Mouse (Mus musculus): ENCODE measurements around the gene Wasf2. TPM values are rescaled to one million over a fixed set of nuclear protein-coding genes. Genes with fewer than 3 reads are reported as not detected.

Gene Wasf2
- polyA plus RNA-seq, 1 experiment from 2014 or later: 23.1 TPM

DNA sequence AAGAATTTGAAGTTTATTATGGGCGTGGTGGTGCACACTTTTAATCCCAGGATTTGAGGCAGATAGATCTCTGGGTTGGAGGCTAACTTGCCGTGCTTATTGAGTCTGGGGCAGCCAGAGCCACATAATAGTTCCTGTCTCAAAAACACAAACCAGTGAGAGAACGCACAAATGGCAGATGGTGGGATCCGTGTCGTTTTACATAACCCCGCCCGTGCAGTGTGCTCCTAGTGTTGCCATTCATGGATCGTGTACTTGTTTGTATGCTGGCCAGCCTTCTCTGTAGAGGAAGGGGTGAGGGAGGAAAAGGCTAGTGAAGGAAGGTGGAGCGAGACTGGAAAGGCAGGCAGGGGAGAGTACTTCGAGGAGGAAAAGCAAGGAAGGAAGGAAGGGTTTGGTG lies 26.5 kb downstream of the Wasf2 start:
- no peak for ATAC-seq (ENCODE audit: low FRiP score, low TSS enrichment)
- no peak overlapping the region for H3K4me2 ChIP-seq (ENCODE audit: low read length)
- WGBS: 66% methylated on average over 10 of the region's 10 CpGs
- H3K9ac ChIP-seq (replicated peaks; ENCODE audit: low read length): no peak overlapping the region
- no peak for DNase-seq
- peaks cover 3% of the 10 kb centered on the region; the same call in 1 of the 2 replicates for H3K36me3 ChIP-seq (ENCODE audit: control insufficient read depth, insufficient read depth, low read length)
- no peak overlapping the region for H3K27ac ChIP-seq (replicated peaks; ENCODE audit: low read depth, low read length)
- no peaks in the 10 kb centered on the region for H3K27me3 ChIP-seq (ENCODE audit: control insufficient read depth, insufficient read depth, low read length)
- no peaks in the 10 kb centered on the region for H3K9me3 ChIP-seq (ENCODE audit: control insufficient read depth, low read length)
- H3K4me3 ChIP-seq (replicated peaks; ENCODE audit: low read depth, low read length): no peak overlapping the region
- no peaks in the 10 kb centered on the region for H3K4me1 ChIP-seq (ENCODE audit: control insufficient read depth, insufficient read depth, low read length)

DNA sequence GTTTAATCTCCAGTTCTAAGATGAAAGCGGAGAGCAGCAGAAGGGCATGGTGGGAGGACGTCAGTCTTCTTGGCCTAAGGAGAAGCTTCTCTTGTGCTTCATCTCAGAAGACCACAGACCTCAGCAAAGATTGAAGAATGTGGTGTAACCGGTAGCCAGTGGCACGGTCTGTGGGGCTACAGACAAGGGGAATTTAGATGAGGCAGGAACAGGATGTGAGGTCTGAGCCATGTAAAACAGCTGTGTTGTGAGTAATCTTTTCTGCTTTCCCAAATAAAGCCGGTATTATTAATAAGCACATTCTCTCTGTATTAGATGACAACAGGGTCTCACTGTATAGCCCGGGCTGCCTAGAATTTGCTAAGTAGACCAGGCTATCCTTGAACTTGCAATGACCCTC lies 28.8 kb downstream of the Wasf2 start:
- Histone ChIP-seq H3K36me3 (ENCODE audit: control insufficient read depth, insufficient read depth, low read length) (peaks cover 3% of the 10 kb centered on the region; the same call in 1 of the 2 replicates), H3K9ac (replicated peaks; ENCODE audit: low read length) (no peak overlapping the region), H3K4me3 (replicated peaks; ENCODE audit: low read depth, low read length) (no peak overlapping the region), H3K4me2 (ENCODE audit: low read length) (no peak overlapping the region), H3K9me3 (ENCODE audit: control insufficient read depth, low read length) (no peaks in the 10 kb centered on the region), H3K27ac (replicated peaks; ENCODE audit: low read depth, low read length) (no peak overlapping the region), H3K27me3 (ENCODE audit: control insufficient read depth, insufficient read depth, low read length) (no peaks in the 10 kb centered on the region), H3K4me1 (ENCODE audit: control insufficient read depth, insufficient read depth, low read length) (no peaks in the 10 kb centered on the region)
- 74% methylated on average over 6 of the region's 6 CpGs for WGBS
- ATAC-seq (ENCODE audit: low FRiP score, low TSS enrichment): no peak
- no peak for DNase-seq

DNA sequence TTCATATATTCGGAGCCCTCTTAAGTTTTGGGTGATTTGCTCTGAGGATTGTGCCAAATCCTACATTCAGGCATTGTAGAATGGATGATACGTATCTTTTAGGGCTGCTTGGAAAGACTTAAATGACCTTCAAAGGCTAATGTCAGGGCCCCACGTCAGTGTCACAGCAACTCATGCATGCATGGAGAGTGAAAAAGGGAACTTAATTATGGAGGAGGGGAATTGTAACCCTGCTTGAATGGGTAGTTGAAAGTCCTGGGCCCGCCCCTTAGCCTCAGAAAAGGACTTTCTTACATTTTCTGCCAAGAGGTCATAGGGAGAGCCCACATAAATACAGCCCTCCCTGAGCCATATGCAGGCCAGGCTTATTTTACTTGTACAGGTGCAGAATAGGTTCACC lies 29.3 kb downstream of the Wasf2 start:
- Histone ChIP-seq H3K27me3 (ENCODE audit: control insufficient read depth, insufficient read depth, low read length) (no peaks in the 10 kb centered on the region), H3K27ac (replicated peaks; ENCODE audit: low read depth, low read length) (no peak overlapping the region), H3K36me3 (ENCODE audit: control insufficient read depth, insufficient read depth, low read length) (peaks cover 3% of the 10 kb centered on the region; the same call in 1 of the 2 replicates), H3K4me1 (ENCODE audit: control insufficient read depth, insufficient read depth, low read length) (no peaks in the 10 kb centered on the region), H3K4me2 (ENCODE audit: low read length) (no peak overlapping the region), H3K9ac (replicated peaks; ENCODE audit: low read length) (no peak overlapping the region), H3K4me3 (replicated peaks; ENCODE audit: low read depth, low read length) (no peak overlapping the region), H3K9me3 (ENCODE audit: control insufficient read depth, low read length) (no peaks in the 10 kb centered on the region)
- ATAC-seq (ENCODE audit: low FRiP score, low TSS enrichment) (no peak), DNase-seq (no peak)
- 36% methylated on average over 4 of the region's 4 CpGs for WGBS

DNA sequence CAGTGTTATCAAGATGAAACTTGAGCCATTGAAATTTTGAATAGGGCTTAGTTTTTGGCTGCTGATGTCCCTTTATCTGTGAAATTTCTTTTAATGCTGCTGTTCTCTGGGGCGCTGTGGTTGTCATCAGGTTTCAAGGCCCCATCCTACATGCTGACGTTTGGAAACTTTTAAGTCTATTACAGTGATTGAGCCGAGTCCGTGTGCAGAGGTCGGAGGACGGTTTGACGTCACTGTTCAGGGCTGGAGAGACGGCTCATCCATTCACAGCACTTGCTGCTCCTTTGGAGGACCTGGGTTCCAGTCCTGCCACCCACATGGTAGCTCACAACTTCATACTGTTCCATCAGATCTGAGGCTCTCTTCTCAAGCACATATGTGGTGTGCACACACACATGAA lies 29.9 kb downstream of the Wasf2 start:
- no peaks in the 10 kb centered on the region for H3K27me3 ChIP-seq (ENCODE audit: control insufficient read depth, insufficient read depth, low read length)
- H3K9ac ChIP-seq (replicated peaks; ENCODE audit: low read length): no peak overlapping the region
- ATAC-seq (ENCODE audit: low FRiP score, low TSS enrichment) (no peak), DNase-seq (no peak)
- no peak overlapping the region for H3K4me2 ChIP-seq (ENCODE audit: low read length)
- H3K4me3 ChIP-seq (replicated peaks; ENCODE audit: low read depth, low read length): no peak overlapping the region
- peaks cover 3% of the 10 kb centered on the region; the same call in 1 of the 2 replicates for H3K36me3 ChIP-seq (ENCODE audit: control insufficient read depth, insufficient read depth, low read length)
- H3K27ac ChIP-seq (replicated peaks; ENCODE audit: low read depth, low read length): no peak overlapping the region
- H3K9me3 ChIP-seq (ENCODE audit: control insufficient read depth, low read length): no peaks in the 10 kb centered on the region
- 75% methylated on average over 8 of the region's 8 CpGs for WGBS
- H3K4me1 ChIP-seq (ENCODE audit: control insufficient read depth, insufficient read depth, low read length): no peaks in the 10 kb centered on the region

DNA sequence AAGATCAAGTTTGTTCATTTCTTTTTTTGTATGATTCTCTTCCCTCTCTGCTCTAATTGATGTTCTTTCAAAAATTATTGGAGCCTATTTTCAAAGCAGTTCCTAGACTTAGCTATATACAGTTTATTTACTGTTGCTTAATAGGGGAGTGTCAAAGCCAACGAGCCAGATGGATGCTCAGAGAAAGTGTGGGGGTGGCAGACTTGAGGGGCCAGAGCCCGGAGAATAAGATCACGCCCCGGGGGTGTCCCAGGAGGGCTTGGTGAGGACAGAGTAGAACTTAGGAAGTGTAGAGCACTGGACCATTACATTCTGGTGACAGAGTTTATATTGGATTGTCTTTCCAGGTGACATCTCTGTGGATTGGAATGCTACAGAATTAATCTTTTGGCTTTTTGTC lies 30.5 kb downstream of the Wasf2 start:
- Histone ChIP-seq H3K27me3 (ENCODE audit: control insufficient read depth, insufficient read depth, low read length) (no peaks in the 10 kb centered on the region), H3K4me1 (ENCODE audit: control insufficient read depth, insufficient read depth, low read length) (no peaks in the 10 kb centered on the region), H3K9ac (replicated peaks; ENCODE audit: low read length) (no peak overlapping the region), H3K9me3 (ENCODE audit: control insufficient read depth, low read length) (no peaks in the 10 kb centered on the region), H3K4me3 (replicated peaks; ENCODE audit: low read depth, low read length) (no peak overlapping the region), H3K4me2 (ENCODE audit: low read length) (no peak overlapping the region), H3K27ac (replicated peaks; ENCODE audit: low read depth, low read length) (no peak overlapping the region), H3K36me3 (ENCODE audit: control insufficient read depth, insufficient read depth, low read length) (peaks cover 3% of the 10 kb centered on the region; the same call in 1 of the 2 replicates)
- DNase-seq: no peak
- ATAC-seq (ENCODE audit: low FRiP score, low TSS enrichment): no peak
- 73% methylated on average over 4 of the region's 4 CpGs for WGBS

- H3K4me1 ChIP-seq (ENCODE audit: control insufficient read depth, insufficient read depth, low read length): no peaks in the 10 kb centered on the region
- H3K9ac ChIP-seq (replicated peaks; ENCODE audit: low read length): no peak overlapping the region
- H3K27ac ChIP-seq (replicated peaks; ENCODE audit: low read depth, low read length): no peak overlapping the region
- no peak overlapping the region for H3K4me2 ChIP-seq (ENCODE audit: low read length)
- H3K27me3 ChIP-seq (ENCODE audit: control insufficient read depth, insufficient read depth, low read length): no peaks in the 10 kb centered on the region
- no peaks in the 10 kb centered on the region for H3K9me3 ChIP-seq (ENCODE audit: control insufficient read depth, low read length)
- no peak overlapping the region for H3K4me3 ChIP-seq (replicated peaks; ENCODE audit: low read depth, low read length)
- ATAC-seq (ENCODE audit: low FRiP score, low TSS enrichment) (no peak), DNase-seq (no peak)
- 77% methylated on average over 6 of the region's 6 CpGs for WGBS
- H3K36me3 ChIP-seq (ENCODE audit: control insufficient read depth, insufficient read depth, low read length): peaks cover 3% of the 10 kb centered on the region; the same call in 1 of the 2 replicates
Observed at GRCm38 (mm10) chr4:133162196-133162595, 31.9 kb downstream of the Wasf2 start.

GRCm38 (mm10) chr4:133166773-133167172 lies 36.5 kb downstream of the Wasf2 start:
- H3K4me1 ChIP-seq (ENCODE audit: control insufficient read depth, insufficient read depth, low read length): no peaks in the 10 kb centered on the region
- ATAC-seq (ENCODE audit: low FRiP score, low TSS enrichment) (no peak), DNase-seq (no peak)
- H3K4me2 ChIP-seq (ENCODE audit: low read length): no peak overlapping the region
- H3K9ac ChIP-seq (replicated peaks; ENCODE audit: low read length): no peak overlapping the region
- no peak overlapping the region for H3K27ac ChIP-seq (replicated peaks; ENCODE audit: low read depth, low read length)
- no peaks in the 10 kb centered on the region for H3K27me3 ChIP-seq (ENCODE audit: control insufficient read depth, insufficient read depth, low read length)
- no peaks in the 10 kb centered on the region for H3K9me3 ChIP-seq (ENCODE audit: control insufficient read depth, low read length)
- H3K4me3 ChIP-seq (replicated peaks; ENCODE audit: low read depth, low read length): no peak overlapping the region
- 93% methylated on average over 9 of the region's 9 CpGs for WGBS
- no peaks in the 10 kb centered on the region for H3K36me3 ChIP-seq (ENCODE audit: control insufficient read depth, insufficient read depth, low read length)

GRCm38 (mm10) chr4:133169237-133170055 lies 39.1 kb downstream of the Wasf2 start:
- no peak overlapping the region for H3K4me2 ChIP-seq (ENCODE audit: low read length)
- no peak overlapping the region for H3K4me3 ChIP-seq (replicated peaks; ENCODE audit: low read depth, low read length)
- 91% methylated on average over 10 of the region's 10 CpGs for WGBS
- no peak overlapping the region for H3K9ac ChIP-seq (replicated peaks; ENCODE audit: low read length)
- H3K36me3 ChIP-seq (ENCODE audit: control insufficient read depth, insufficient read depth, low read length): no peaks in the 10 kb centered on the region
- no peak for ATAC-seq (ENCODE audit: low FRiP score, low TSS enrichment)
- no peak overlapping the region for H3K27ac ChIP-seq (replicated peaks; ENCODE audit: low read depth, low read length)
- no peak for DNase-seq
- H3K9me3 ChIP-seq (ENCODE audit: control insufficient read depth, low read length): no peaks in the 10 kb centered on the region
- H3K27me3 ChIP-seq (ENCODE audit: control insufficient read depth, insufficient read depth, low read length): no peaks in the 10 kb centered on the region
- H3K4me1 ChIP-seq (ENCODE audit: control insufficient read depth, insufficient read depth, low read length): no peaks in the 10 kb centered on the region

GRCm38 (mm10) chr4:133170056-133170524 lies 39.8 kb downstream of the Wasf2 start:
- 90% methylated on average over 3 of the region's 3 CpGs for WGBS
- ATAC-seq (ENCODE audit: low FRiP score, low TSS enrichment): no peak

More at GRCm38 (mm10) chr4:133170056-133170524, 39.8 kb downstream of the Wasf2 start:
- no peak overlapping the region for H3K4me3 ChIP-seq (replicated peaks; ENCODE audit: low read depth, low read length)
- H3K9me3 ChIP-seq (ENCODE audit: control insufficient read depth, low read length): no peaks in the 10 kb centered on the region
- no peak overlapping the region for H3K4me2 ChIP-seq (ENCODE audit: low read length)
- 0 out of 2 replicates have a peak, but pooled peaks cover under 1% of the 10 kb centered on the region for H3K4me1 ChIP-seq (ENCODE audit: control insufficient read depth, insufficient read depth, low read length)
- H3K27me3 ChIP-seq (ENCODE audit: control insufficient read depth, insufficient read depth, low read length): no peaks in the 10 kb centered on the region
- no peak overlapping the region for H3K9ac ChIP-seq (replicated peaks; ENCODE audit: low read length)
- DNase-seq: no peak
- H3K36me3 ChIP-seq (ENCODE audit: control insufficient read depth, insufficient read depth, low read length): no peaks in the 10 kb centered on the region
- no peak overlapping the region for H3K27ac ChIP-seq (replicated peaks; ENCODE audit: low read depth, low read length)
